Mouse (Mus musculus) megakaryocyte, embryonic 14.5 days (primary cell): ENCODE data around the gene Itga9. TPM values are rescaled to one million over a fixed set of nuclear protein-coding genes. Genes with fewer than 3 reads are reported as not detected.

Experiments used
- H3K27me3 ChIP-seq: replicated peaks from 2 replicates; pipeline ENCODE3; 2012; ENCODE audit warnings: inconsistent platforms
- H3K36me3 ChIP-seq: replicated peaks from 2 replicates; pipeline ENCODE3; 2012; ENCODE audit warnings: low read length, inconsistent platforms, mixed read lengths
- H3K4me1 ChIP-seq: 2 replicates; pipeline ENCODE4 v1.6.1; 2012; ENCODE audit warnings: inconsistent platforms
- H3K4me3 ChIP-seq: replicated peaks from 2 replicates; pipeline ENCODE3; 2012; ENCODE audit warnings: moderate library complexity, mild to moderate bottlenecking, inconsistent platforms
- H3K9me3 ChIP-seq: 2 replicates; pipeline ENCODE4 v1.6.1; 2012; ENCODE audit warnings: inconsistent platforms
- FLI1 ChIP-seq: IDR thresholded peaks from 2 replicates; pipeline ENCODE4 v1.6.1; 2012; ENCODE audit warnings: low read length, inconsistent platforms, mixed read lengths
- GATA1 ChIP-seq: IDR thresholded peaks from 3 replicates; pipeline ENCODE4 v1.6.1; 2012; ENCODE audit warnings: mixed read lengths, low read length, inconsistent platforms, borderline replicate concordance
- polyA plus RNA-seq: library from polyadenylated mRNA; stranded (reverse); fragments of >175 nt; gene quantifications from 2 replicates; pipeline ENCODE4 v1.2.3, GENCODE M21; 2012; ENCODE audit warnings: low replicate concordance; ENCODE audit not compliant: insufficient read depth

The Itga9 gene
- polyA plus RNA-seq, 1 experiment, result 0.30 TPM

DNA sequence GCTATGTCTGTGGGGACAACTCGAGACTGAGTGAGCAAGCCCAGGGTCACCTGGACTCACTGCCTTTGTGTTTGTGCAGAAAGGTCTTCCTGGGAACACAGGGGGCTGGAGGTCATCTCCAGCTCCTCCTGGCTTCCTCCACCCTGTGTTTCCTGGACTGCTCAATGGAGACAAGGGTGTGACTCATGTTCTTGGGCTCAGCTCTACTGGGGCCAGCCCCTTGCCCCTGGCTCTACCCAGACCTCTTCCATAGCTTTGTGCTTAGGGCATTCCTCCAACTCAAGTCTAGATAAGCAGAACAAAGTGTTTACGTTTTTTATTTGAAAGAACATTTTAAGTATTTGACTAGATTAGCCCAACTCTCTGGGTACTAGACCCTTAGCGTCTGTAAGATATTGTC lies 41.0 kb downstream of the Itga9 start:
- no peaks in the 10 kb centered on the region for H3K9me3 ChIP-seq
- peaks cover 48% of the 10 kb centered on the region for H3K27me3 ChIP-seq
- TF ChIP-seq GATA1 (no peak), FLI1 (no peak)

DNA sequence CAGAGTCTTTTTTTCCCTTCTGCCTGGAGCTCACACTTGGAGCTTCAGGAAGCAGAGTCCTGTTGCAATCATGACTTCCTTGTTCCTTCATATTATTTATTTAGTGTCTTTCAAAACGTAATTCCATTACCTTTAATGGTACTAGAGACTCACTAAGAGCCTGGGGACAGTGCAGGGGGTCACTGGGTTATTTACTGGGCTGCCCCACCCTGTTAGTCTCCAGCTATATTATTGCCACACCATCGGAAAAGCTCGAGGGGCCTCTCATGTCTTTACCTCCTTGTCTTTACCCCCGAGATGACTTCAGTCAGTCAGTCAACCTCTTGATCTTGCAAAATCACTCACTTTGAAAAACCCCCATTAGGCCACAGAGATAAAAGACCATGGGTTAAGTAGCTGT lies 44.5 kb downstream of the Itga9 start:
- H3K36me3 ChIP-seq, result no peaks in the 10 kb centered on the region
- peaks cover 47% of the 10 kb centered on the region for H3K27me3 ChIP-seq
- H3K4me3 ChIP-seq, result no peak overlapping the region
- H3K9me3 ChIP-seq, result peaks cover 12% of the 10 kb centered on the region
- no peaks in the 10 kb centered on the region for H3K4me1 ChIP-seq
- no peak for TF ChIP-seq GATA1

More for the DNA sequence above, 41.0 kb downstream of the Itga9 start:
- Histone ChIP-seq H3K4me1 (no peaks in the 10 kb centered on the region), H3K36me3 (no peaks in the 10 kb centered on the region), H3K4me3 (no peak overlapping the region)

DNA sequence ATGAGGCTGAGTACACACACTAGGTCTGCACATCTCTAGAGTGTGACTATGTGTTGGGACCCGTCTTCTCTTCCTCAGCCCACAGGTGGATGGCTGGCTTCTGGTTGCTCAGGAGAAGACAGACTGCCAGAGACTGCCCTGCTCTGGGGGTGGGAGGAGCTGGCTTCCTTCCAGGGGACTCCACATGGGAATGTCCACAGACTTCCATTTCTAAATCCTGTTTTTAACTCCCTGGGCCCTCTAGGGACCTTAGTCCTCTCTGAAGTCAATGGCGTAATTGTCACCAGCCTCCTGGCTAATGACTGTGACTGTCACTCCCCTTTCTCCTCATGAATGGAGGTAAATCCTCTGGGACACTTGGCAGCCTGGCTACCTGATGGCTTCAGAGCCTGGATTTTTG lies 45.4 kb downstream of the Itga9 start:
- Histone ChIP-seq H3K4me1 (no peaks in the 10 kb centered on the region), H3K36me3 (no peaks in the 10 kb centered on the region), H3K4me3 (no peak overlapping the region), H3K9me3 (peaks cover 12% of the 10 kb centered on the region), H3K27me3 (peaks cover 44% of the 10 kb centered on the region)
- TF ChIP-seq GATA1, result no peak
- TF ChIP-seq FLI1, result no peak

DNA sequence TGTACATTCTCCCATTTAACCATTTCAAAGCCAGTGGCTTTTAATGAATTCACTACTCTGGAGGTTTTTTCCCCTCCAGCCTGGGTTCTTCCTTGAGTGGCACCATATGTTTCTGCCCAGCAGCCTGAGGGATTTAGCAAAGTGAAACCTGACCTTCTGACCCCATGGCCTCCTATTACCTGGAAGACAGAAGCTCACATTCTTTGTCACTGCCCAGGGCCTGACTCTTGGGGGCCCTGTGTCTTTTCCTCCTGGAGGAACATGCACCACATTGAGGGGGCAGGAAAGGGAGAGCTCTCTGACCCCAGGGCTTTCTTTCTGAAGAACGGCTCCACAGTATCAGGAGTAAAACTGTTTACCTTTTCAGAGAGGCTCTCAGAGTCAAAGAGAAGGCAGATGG lies 46.9 kb downstream of the Itga9 start:
- peaks cover 37% of the 10 kb centered on the region for H3K27me3 ChIP-seq
- H3K4me3 ChIP-seq, result no peak overlapping the region
- H3K9me3 ChIP-seq, result peaks cover 12% of the 10 kb centered on the region
- no peaks in the 10 kb centered on the region for H3K36me3 ChIP-seq
- H3K4me1 ChIP-seq, result no peaks in the 10 kb centered on the region
- TF ChIP-seq FLI1, result no peak
- no peak for TF ChIP-seq GATA1

DNA sequence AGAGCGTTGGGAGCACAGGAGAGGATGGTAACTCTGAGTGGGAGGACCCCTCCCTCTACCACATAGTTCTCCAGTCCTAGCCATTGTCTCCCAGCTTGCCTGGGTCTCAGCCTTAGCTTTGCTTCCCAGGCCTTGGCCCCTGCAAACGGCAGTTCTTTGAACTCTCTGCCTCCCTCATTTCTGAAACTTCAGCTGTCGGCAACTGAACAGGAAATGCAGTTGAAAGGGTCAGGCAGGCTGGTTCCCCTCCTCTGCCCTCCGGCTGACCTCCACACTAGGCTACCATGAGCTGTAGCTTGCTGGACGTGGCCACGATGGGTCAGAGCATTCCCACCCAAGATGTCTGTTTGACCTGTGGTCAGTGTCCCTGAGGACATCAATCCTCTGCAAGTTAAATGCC lies 48.5 kb downstream of the Itga9 start:
- no peak overlapping the region for H3K4me3 ChIP-seq
- no peaks in the 10 kb centered on the region; the same call in 1 of the 2 replicates for H3K4me1 ChIP-seq
- no peak for TF ChIP-seq GATA1
- peaks cover 12% of the 10 kb centered on the region for H3K9me3 ChIP-seq
- no peaks in the 10 kb centered on the region for H3K36me3 ChIP-seq
- H3K27me3 ChIP-seq, result peaks cover 31% of the 10 kb centered on the region

DNA sequence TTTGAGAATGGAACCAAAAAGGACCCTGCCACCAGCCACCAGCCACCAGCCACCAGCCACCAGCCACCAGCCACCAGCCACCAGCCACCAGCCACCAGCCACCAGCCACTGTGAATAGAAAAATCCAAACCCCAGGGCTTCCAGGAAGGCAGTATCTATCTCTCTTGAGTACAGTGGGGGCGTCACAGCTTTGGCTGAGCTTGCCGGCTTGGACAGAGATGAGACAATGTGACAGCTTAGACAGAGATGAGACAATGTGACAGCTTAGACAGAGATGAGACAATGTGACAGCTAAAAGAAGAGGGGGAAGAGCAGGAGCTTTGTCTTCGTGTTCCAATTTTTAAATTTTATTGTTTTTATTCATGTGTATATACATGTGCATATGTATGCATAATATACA lies 49.2 kb downstream of the Itga9 start:
- Histone ChIP-seq H3K4me3 (no peak overlapping the region), H3K4me1 (no peaks in the 10 kb centered on the region; the same call in 1 of the 2 replicates), H3K9me3 (peaks cover 12% of the 10 kb centered on the region), H3K36me3 (no peaks in the 10 kb centered on the region), H3K27me3 (peaks cover 31% of the 10 kb centered on the region)
- TF ChIP-seq FLI1, result no peak
- no peak for TF ChIP-seq GATA1

DNA sequence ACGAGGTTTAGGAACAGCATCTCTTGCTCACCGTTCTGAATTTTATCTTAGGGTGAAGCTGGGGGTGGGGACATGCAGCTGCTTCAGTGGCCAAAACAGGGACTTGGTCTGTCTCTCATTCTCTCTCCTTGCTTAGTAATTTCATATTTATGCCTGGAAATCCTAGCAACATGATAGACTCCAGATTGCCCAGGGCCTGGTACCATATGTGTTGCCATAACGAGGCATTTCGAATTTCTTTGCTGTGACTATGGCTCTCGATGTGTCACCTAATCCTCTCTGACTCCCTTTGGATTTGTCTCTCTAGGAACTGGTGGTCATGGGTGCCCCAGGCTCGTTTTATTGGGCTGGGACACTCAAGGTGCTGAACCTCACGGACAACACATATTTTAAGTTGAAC lies 51.7 kb downstream of the Itga9 start:
- H3K9me3 ChIP-seq, result peaks cover 9% of the 10 kb centered on the region
- no peaks in the 10 kb centered on the region for H3K36me3 ChIP-seq
- peaks cover 32% of the 10 kb centered on the region for H3K27me3 ChIP-seq
- peaks cover 3% of the 10 kb centered on the region; the same call in 1 of the 2 replicates for H3K4me1 ChIP-seq
- TF ChIP-seq FLI1, result no peak
- TF ChIP-seq GATA1, result no peak
- H3K4me3 ChIP-seq, result no peak overlapping the region

DNA sequence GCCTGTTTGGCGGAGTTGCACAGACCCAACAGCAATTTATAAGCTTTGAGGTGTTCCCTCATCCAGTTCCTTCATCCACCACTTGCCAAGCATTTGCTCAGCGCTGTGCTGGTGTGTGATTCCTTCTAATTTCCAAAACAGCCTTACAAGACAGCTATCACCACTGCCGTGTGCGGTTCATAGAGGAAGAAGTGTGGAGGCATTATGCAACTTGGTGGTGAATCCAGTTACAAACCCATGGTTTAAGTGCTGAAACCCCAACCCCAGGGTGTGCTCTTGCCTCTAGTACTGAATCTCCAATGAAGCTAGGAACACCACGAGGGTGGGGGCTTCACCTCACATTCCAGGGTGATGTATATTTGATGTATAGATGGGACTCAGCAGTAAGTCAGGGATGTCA lies 53.3 kb downstream of the Itga9 start:
- TF ChIP-seq GATA1 (no peak), FLI1 (no peak)
- H3K4me1 ChIP-seq, result peaks cover 3% of the 10 kb centered on the region; the same call in 1 of the 2 replicates
- peaks cover 3% of the 10 kb centered on the region; the same call in 1 of the 2 replicates for H3K9me3 ChIP-seq
- peaks cover 29% of the 10 kb centered on the region for H3K27me3 ChIP-seq
- no peaks in the 10 kb centered on the region for H3K36me3 ChIP-seq
- no peak overlapping the region for H3K4me3 ChIP-seq

DNA sequence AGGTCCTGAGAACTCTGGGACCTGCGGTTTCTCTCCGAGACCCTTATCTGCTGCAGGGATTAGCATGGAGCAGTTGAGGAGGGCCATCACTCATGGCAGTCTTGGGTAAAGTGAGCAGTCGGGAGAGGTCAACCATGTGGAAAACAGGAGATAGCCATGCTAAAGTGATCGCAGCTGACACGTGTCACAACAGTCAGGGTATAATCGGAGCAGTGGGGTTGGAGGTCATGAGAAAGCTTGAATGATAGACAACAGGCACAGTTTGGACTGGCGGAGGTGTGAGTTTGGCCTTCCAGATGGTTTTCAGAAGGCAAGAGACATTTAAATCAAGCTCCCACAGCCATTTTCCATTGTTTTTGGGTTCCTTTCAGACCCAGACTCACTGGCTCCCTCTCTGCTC lies 53.8 kb downstream of the Itga9 start:
- Histone ChIP-seq H3K36me3 (no peaks in the 10 kb centered on the region), H3K4me1 (peaks cover 3% of the 10 kb centered on the region; the same call in 1 of the 2 replicates), H3K27me3 (peaks cover 26% of the 10 kb centered on the region), H3K4me3 (no peak overlapping the region), H3K9me3 (peaks cover 3% of the 10 kb centered on the region; the same call in 1 of the 2 replicates)
- TF ChIP-seq GATA1 (no peak), FLI1 (no peak)

DNA sequence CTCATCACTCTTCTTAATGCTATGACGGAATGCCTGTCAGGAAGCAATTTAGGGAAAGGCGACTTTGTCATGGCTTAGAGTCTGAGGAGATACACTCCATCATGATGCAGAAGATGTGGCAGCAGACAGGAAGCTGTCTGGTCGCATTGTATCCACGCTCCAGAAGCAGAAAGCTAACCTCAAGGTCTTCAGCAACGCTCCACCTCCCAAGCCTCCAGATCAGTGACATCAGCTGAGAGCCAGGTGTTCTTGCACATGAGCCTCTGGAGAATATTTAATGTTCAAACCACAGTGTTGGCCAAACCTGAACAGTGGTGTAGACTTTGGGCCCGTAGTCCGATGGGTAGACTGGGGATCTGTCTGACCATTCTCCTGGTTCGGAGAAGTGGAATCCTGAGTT lies 55.5 kb downstream of the Itga9 start:
- Histone ChIP-seq H3K36me3 (no peaks in the 10 kb centered on the region), H3K4me3 (no peak overlapping the region)

DNA sequence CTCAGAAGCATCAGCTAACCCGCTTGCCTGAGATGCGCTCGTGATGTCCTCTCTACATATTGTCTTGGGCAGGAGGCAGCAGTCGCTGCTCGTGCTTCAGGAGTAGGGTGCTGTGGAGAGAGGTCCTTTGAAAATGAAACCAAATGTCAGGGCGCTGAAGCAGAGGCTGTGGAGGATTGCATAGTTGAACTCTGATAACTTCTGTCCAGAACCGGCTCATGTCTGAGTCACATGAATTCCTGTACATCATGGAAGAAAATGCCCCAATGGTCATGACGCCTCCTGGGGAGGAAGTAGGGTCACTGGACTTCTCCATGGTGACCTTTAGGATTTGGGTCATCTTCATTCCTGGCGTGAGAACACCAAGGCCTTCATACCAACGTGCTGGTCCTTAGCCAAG lies 56.0 kb downstream of the Itga9 start:
- Histone ChIP-seq H3K9me3 (peaks cover 18% of the 10 kb centered on the region), H3K27me3 (peaks cover 31% of the 10 kb centered on the region), H3K36me3 (no peaks in the 10 kb centered on the region), H3K4me1 (peaks cover 3% of the 10 kb centered on the region; the same call in 1 of the 2 replicates), H3K4me3 (no peak overlapping the region)
- no peak for TF ChIP-seq GATA1
- no peak for TF ChIP-seq FLI1

More for the DNA sequence above, 55.5 kb downstream of the Itga9 start:
- Histone ChIP-seq H3K4me1 (peaks cover 3% of the 10 kb centered on the region; the same call in 1 of the 2 replicates), H3K9me3 (peaks cover 18% of the 10 kb centered on the region), H3K27me3 (peaks cover 31% of the 10 kb centered on the region)
- TF ChIP-seq FLI1 (no peak), GATA1 (no peak)
